Mouse (Mus musculus) heart, embryonic 11.5 days (tissue): ENCODE data around the gene Phf19. TPM values are rescaled to one million over a fixed set of nuclear protein-coding genes. Genes with fewer than 3 reads are reported as not detected.

Experiments used
- ATAC-seq: fragments of 200-750 bp; cut with Nextera tagmentation; replicated peaks from 2 replicates; pipeline ENCODE4 v1.8.0; 2017; ENCODE audit warnings: moderate library complexity; ENCODE audit not compliant: insufficient number of reproducible peaks, low FRiP score, low TSS enrichment
- H3K27ac ChIP-seq: fragments of 300-500 bp; sonication (generic); 2 replicates; pipeline ENCODE4 v1.5.1; 2014; ENCODE audit warnings: mild to moderate bottlenecking, low read depth, low read length
- H3K27me3 ChIP-seq: fragments of 300-500 bp; sonication (generic); 2 replicates; pipeline ENCODE4 v1.6.1; 2014; ENCODE audit warnings: mild to moderate bottlenecking, low read length, mixed read lengths; ENCODE audit not compliant: control insufficient read depth, insufficient read depth
- H3K36me3 ChIP-seq: fragments of 300-500 bp; sonication (generic); 2 replicates; pipeline ENCODE4 v1.6.1; 2014; ENCODE audit warnings: mild to moderate bottlenecking, low read length, moderate library complexity, mixed read lengths; ENCODE audit not compliant: control insufficient read depth, insufficient read depth
- H3K4me1 ChIP-seq: fragments of 300-500 bp; sonication (generic); 2 replicates; pipeline ENCODE4 v1.6.1; 2014; ENCODE audit warnings: low read length; ENCODE audit not compliant: control insufficient read depth, insufficient read depth
- H3K4me2 ChIP-seq: fragments of 300-500 bp; sonication (generic); 2 replicates; pipeline ENCODE4 v1.6.1; 2014; ENCODE audit warnings: mild to moderate bottlenecking, moderate library complexity
- H3K4me3 ChIP-seq: fragments of 300-500 bp; sonication (generic); 2 replicates; pipeline ENCODE4 v1.5.1; 2014; ENCODE audit warnings: low read depth, low read length
- H3K9ac ChIP-seq: fragments of 300-500 bp; sonication (generic); 2 replicates; pipeline ENCODE4 v1.6.1; 2014; ENCODE audit warnings: mild to moderate bottlenecking, low read depth, low read length, moderate library complexity
- H3K9me3 ChIP-seq: fragments of 300-500 bp; sonication (generic); replicated peaks from 2 replicates; pipeline ENCODE4 v1.6.1; 2016; ENCODE audit warnings: low read length; ENCODE audit not compliant: control insufficient read depth
- WGBS: fragments of 180-500 bp; shearing (Covaris S2); extraction: QIAGEN DNeasy Blood & Tissue Kit; methylation state at CpG from one replicate; pipeline ENCODE4 v1.1.7; 2014; ENCODE audit not compliant: insufficient replicate concordance; 5-methylcytosine and 5-hydroxymethylcytosine counted together
- polyA plus RNA-seq: library from polyadenylated mRNA; unstranded; fragments of >200 nt; fragmentation: Nextera tagmentation; extraction: Ambion mirVana; gene quantifications from 2 replicates; pipeline ENCODE4 v1.2.1, GENCODE M21; 2014

Phf19 gene
- polyA plus RNA-seq, 1 experiment from 2014 or later = 2.7 TPM

- ATAC-seq = no peak
These were observed 6.8 kb downstream of the Phf19 start for GRCm38 (mm10) chr2:34906861-34907604.

GRCm38 (mm10) chr2:34906426-34906825 lies 7.4 kb downstream of the Phf19 start:
- ATAC-seq = no peak
- Histone ChIP-seq H3K36me3 (no peaks in the 10 kb centered on the region), H3K27ac (no peak overlapping the region), H3K4me1 (0 out of 2 replicates have a peak, but pooled peaks cover 4% of the 10 kb centered on the region), H3K4me2 (no peak overlapping the region), H3K9me3 (no peaks in the 10 kb centered on the region), H3K9ac (no peak overlapping the region), H3K27me3 (peaks cover 7% of the 10 kb centered on the region; the same call in 1 of the 2 replicates), H3K4me3 (no peak overlapping the region)
- 46% methylated on average over 6 of the region's 6 CpGs for WGBS

More at GRCm38 (mm10) chr2:34906861-34907604, 6.8 kb downstream of the Phf19 start:
- no peak overlapping the region for H3K4me2 ChIP-seq
- no peaks in the 10 kb centered on the region for H3K9me3 ChIP-seq
- no peak overlapping the region for H3K27ac ChIP-seq
- no peaks in the 10 kb centered on the region for H3K36me3 ChIP-seq
- H3K27me3 ChIP-seq = peaks cover 10% of the 10 kb centered on the region
- WGBS = 54% methylated on average over 12 of the region's 12 CpGs
- H3K9ac ChIP-seq = no peak overlapping the region
- H3K4me3 ChIP-seq = no peak overlapping the region
- 0 out of 2 replicates have a peak, but pooled peaks cover 4% of the 10 kb centered on the region for H3K4me1 ChIP-seq

- ATAC-seq = peak; percentile 98
- no peaks in the 10 kb centered on the region for H3K27me3 ChIP-seq
- H3K4me3 ChIP-seq = peak overlapping the region; percentile 16
- under 1% methylated on average over 34 of the region's 34 CpGs for WGBS
- no peaks in the 10 kb centered on the region for H3K36me3 ChIP-seq
- no peaks in the 10 kb centered on the region for H3K9me3 ChIP-seq
- peak overlapping the region; percentile 68 for H3K4me2 ChIP-seq
- 0 out of 2 replicates have a peak, but pooled peaks cover 4% of the 10 kb centered on the region for H3K4me1 ChIP-seq
- 0 out of 2 replicates have a peak overlapping the region, but pooled peaks have one; percentile 30 for H3K27ac ChIP-seq
- no peak overlapping the region for H3K9ac ChIP-seq
These were observed 8.8 kb downstream of the Phf19 start for GRCm38 (mm10) chr2:34904849-34905542.

GRCm38 (mm10) chr2:34903652-34904405 lies 10.0 kb downstream of the Phf19 start:
- H3K4me2 ChIP-seq = peak overlapping the region; percentile 6; the same call in 1 of the 2 replicates
- no peaks in the 10 kb centered on the region for H3K9me3 ChIP-seq
- no peaks in the 10 kb centered on the region for H3K36me3 ChIP-seq
- no peaks in the 10 kb centered on the region for H3K27me3 ChIP-seq
- no peak overlapping the region for H3K9ac ChIP-seq
- H3K4me3 ChIP-seq = no peak overlapping the region
- ATAC-seq = no peak
- 52% methylated on average over 4 of the region's 4 CpGs for WGBS
- H3K4me1 ChIP-seq = 0 out of 2 replicates have a peak, but pooled peaks cover 4% of the 10 kb centered on the region
- H3K27ac ChIP-seq = no peak overlapping the region

GRCm38 (mm10) chr2:34903191-34903590 lies 10.6 kb downstream of the Phf19 start:
- Histone ChIP-seq H3K36me3 (no peaks in the 10 kb centered on the region), H3K27ac (no peak overlapping the region), H3K4me3 (no peak overlapping the region), H3K4me1 (0 out of 2 replicates have a peak, but pooled peaks cover 4% of the 10 kb centered on the region), H3K9ac (no peak overlapping the region), H3K9me3 (no peaks in the 10 kb centered on the region), H3K4me2 (no peak overlapping the region), H3K27me3 (no peaks in the 10 kb centered on the region)
- 83% methylated on average over 7 of the region's 7 CpGs for WGBS
- no peak for ATAC-seq

GRCm38 (mm10) chr2:34902731-34903130 lies 11.1 kb downstream of the Phf19 start:
- no peaks in the 10 kb centered on the region for H3K27me3 ChIP-seq
- no peak overlapping the region for H3K9ac ChIP-seq
- no peak for ATAC-seq
- WGBS = 82% methylated on average over 6 of the region's 6 CpGs
- H3K4me2 ChIP-seq = no peak overlapping the region
- 0 out of 2 replicates have a peak, but pooled peaks cover 4% of the 10 kb centered on the region for H3K4me1 ChIP-seq
- H3K9me3 ChIP-seq = no peaks in the 10 kb centered on the region
- H3K27ac ChIP-seq = no peak overlapping the region
- no peak overlapping the region for H3K4me3 ChIP-seq
- no peaks in the 10 kb centered on the region for H3K36me3 ChIP-seq

- H3K27ac ChIP-seq = no peak overlapping the region
- H3K27me3 ChIP-seq = no peaks in the 10 kb centered on the region
- no peaks in the 10 kb centered on the region for H3K9me3 ChIP-seq
- 78% methylated on average over 4 of the region's 4 CpGs for WGBS
- no peak overlapping the region for H3K9ac ChIP-seq
- no peak for ATAC-seq
- 0 out of 2 replicates have a peak, but pooled peaks cover 4% of the 10 kb centered on the region for H3K4me1 ChIP-seq
- no peak overlapping the region for H3K4me2 ChIP-seq
- H3K36me3 ChIP-seq = no peaks in the 10 kb centered on the region
- H3K4me3 ChIP-seq = no peak overlapping the region
These were observed 12.1 kb downstream of the Phf19 start for GRCm38 (mm10) chr2:34901726-34902125.

GRCm38 (mm10) chr2:34900412-34900811 lies 13.4 kb downstream of the Phf19 start:
- Histone ChIP-seq H3K9ac (no peak overlapping the region), H3K36me3 (no peaks in the 10 kb centered on the region), H3K9me3 (no peaks in the 10 kb centered on the region), H3K4me1 (0 out of 2 replicates have a peak, but pooled peaks cover 4% of the 10 kb centered on the region), H3K27me3 (no peaks in the 10 kb centered on the region), H3K4me3 (no peak overlapping the region), H3K27ac (no peak overlapping the region), H3K4me2 (no peak overlapping the region)
- no peak for ATAC-seq
- 86% methylated on average over 1 of the region's 1 CpGs for WGBS
